Mouse (Mus musculus): ENCODE results near the gene Tmem132b. TPM values are rescaled to one million over a fixed set of nuclear protein-coding genes. Genes with fewer than 3 reads are reported as not detected.

Gene Tmem132b
- polyA plus RNA-seq, 1 experiment from 2014 or later: 0.74 TPM

DNA sequence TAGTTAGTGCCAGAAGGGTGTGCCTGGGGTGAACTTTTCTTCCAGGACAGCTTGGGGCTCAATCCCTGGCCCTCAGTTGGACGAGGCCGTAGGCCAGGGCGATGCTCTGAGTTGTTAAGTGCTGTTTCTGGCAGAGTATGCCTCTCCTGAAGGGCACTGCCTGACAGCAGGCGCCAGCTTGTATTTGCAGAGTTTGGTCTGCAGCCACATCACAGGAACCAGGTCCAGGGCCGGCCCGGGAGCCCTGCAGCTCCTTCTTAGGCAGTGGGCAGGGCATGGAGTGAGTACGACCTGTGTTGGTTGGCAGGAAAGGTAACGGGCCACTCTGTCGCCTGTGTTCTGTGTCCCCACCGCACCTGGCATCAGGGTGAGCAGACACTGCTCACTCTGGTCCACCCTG lies 40.5 kb upstream of the Tmem132b start:
- Histone ChIP-seq H3K9me3 (ENCODE audit: control insufficient read depth, low read length) (no peaks in the 10 kb centered on the region), H3K4me2 (replicated peaks; ENCODE audit: low read depth, low read length) (no peak overlapping the region), H3K27ac (ENCODE audit: low read depth, low read length) (peak overlapping the region; percentile 30; the same call in 1 of the 2 replicates), H3K36me3 (ENCODE audit: control insufficient read depth, insufficient read depth, low read length) (0 out of 2 replicates have a peak, but pooled peaks cover 8% of the 10 kb centered on the region), H3K9ac (ENCODE audit: low read depth, low read length) (no peak overlapping the region), H3K4me3 (ENCODE audit: low read depth, low read length) (no peak overlapping the region), H3K4me1 (replicated peaks; ENCODE audit: control insufficient read depth, insufficient read depth, low read length) (peaks cover 2% of the 10 kb centered on the region; the same call in 1 of the 2 replicates), H3K27me3 (ENCODE audit: control insufficient read depth, insufficient read depth, low read length) (no peaks in the 10 kb centered on the region)
- 93% methylated on average over 10 of the region's 10 CpGs for WGBS
- ATAC-seq (ENCODE audit: low FRiP score) (no peak), DNase-seq (ENCODE audit: low spot score) (no peak)

DNA sequence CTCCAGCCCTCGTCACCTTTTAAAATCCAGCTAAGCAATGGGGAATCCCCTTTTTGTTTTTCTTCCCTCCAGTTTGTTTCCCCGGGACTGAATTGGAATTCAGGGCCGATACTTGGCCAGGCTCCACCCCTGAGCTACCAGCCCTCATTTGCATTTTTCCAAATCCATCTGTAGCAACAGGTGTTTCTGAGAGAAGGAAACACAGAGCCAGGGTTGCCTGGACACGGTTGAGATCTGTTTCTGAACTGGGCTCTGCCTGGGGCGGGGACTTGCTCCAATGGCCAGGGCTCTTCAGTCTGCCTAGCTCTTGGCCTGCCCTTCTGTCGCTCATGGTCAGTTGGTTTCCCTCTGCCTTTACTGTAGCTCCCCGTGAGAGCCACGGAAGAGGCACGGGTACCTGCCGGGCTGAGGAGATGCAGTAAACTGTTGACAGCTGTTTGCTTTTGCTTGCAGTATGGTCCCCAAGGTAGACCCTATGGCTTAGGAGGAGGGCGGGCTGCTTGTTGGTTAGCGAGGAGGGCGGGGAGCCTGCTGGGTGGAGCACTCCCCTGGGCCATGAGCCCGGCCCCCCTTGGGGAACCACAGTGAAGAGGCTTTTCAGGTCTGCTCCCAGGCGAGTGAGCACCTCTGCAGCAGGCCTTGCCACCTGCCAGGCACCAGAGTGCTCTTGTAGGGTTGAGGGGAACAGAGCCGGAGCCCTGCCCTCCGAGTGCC lies 39.0 kb upstream of the Tmem132b start:
- Histone ChIP-seq H3K4me3 (ENCODE audit: low read depth, low read length) (no peak overlapping the region), H3K27me3 (ENCODE audit: control insufficient read depth, insufficient read depth, low read length) (no peaks in the 10 kb centered on the region), H3K4me1 (replicated peaks; ENCODE audit: control insufficient read depth, insufficient read depth, low read length) (peaks cover 2% of the 10 kb centered on the region; the same call in 1 of the 2 replicates), H3K4me2 (replicated peaks; ENCODE audit: low read depth, low read length) (no peak overlapping the region), H3K9ac (ENCODE audit: low read depth, low read length) (no peak overlapping the region), H3K9me3 (ENCODE audit: control insufficient read depth, low read length) (no peaks in the 10 kb centered on the region), H3K36me3 (ENCODE audit: control insufficient read depth, insufficient read depth, low read length) (0 out of 2 replicates have a peak, but pooled peaks cover 8% of the 10 kb centered on the region), H3K27ac (ENCODE audit: low read depth, low read length) (no peak overlapping the region)
- DNase-seq (ENCODE audit: low spot score) (no peak), ATAC-seq (ENCODE audit: low FRiP score) (no peak)
- 65% methylated on average over 17 of the region's 17 CpGs for WGBS

DNA sequence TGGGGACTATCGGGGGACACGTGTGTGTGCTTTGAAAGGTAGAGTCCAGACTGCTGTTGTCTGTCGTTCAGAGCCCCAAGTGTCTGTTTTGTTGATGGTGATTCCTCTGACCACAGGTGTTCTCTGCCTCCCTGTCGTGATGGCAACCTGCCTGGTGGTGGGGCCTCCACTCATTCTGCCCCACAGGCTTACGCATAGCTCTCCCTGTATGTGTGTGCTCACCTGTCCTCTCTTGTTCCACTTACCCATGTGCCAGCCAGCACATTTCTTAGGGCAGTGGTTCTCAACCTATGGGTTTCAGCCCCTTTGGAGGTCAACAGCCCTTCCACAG lies 38.5 kb upstream of the Tmem132b start:
- Histone ChIP-seq H3K27me3 (ENCODE audit: control insufficient read depth, insufficient read depth, low read length) (no peaks in the 10 kb centered on the region), H3K27ac (ENCODE audit: low read depth, low read length) (no peak overlapping the region), H3K9ac (ENCODE audit: low read depth, low read length) (no peak overlapping the region), H3K9me3 (ENCODE audit: control insufficient read depth, low read length) (no peaks in the 10 kb centered on the region), H3K36me3 (ENCODE audit: control insufficient read depth, insufficient read depth, low read length) (0 out of 2 replicates have a peak, but pooled peaks cover 7% of the 10 kb centered on the region), H3K4me2 (replicated peaks; ENCODE audit: low read depth, low read length) (no peak overlapping the region), H3K4me3 (ENCODE audit: low read depth, low read length) (no peak overlapping the region), H3K4me1 (replicated peaks; ENCODE audit: control insufficient read depth, insufficient read depth, low read length) (peaks cover under 1% of the 10 kb centered on the region; the same call in 1 of the 2 replicates)
- 61% methylated on average over 5 of the region's 5 CpGs for WGBS
- ATAC-seq (ENCODE audit: low FRiP score) (no peak), DNase-seq (ENCODE audit: low spot score) (no peak)

GRCm38 (mm10) chr5:125495655-125496054 lies 35.9 kb upstream of the Tmem132b start:
- 94% methylated on average over 10 of the region's 10 CpGs for WGBS
- H3K4me2 ChIP-seq (replicated peaks; ENCODE audit: low read depth, low read length): no peak overlapping the region
- no peak for ATAC-seq (ENCODE audit: low FRiP score)
- no peaks in the 10 kb centered on the region for H3K4me1 ChIP-seq (replicated peaks; ENCODE audit: control insufficient read depth, insufficient read depth, low read length)
- H3K27me3 ChIP-seq (ENCODE audit: control insufficient read depth, insufficient read depth, low read length): no peaks in the 10 kb centered on the region
- no peak overlapping the region for H3K27ac ChIP-seq (ENCODE audit: low read depth, low read length)
- no peak for DNase-seq (ENCODE audit: low spot score)
- 0 out of 2 replicates have a peak, but pooled peaks cover 3% of the 10 kb centered on the region for H3K36me3 ChIP-seq (ENCODE audit: control insufficient read depth, insufficient read depth, low read length)
- no peaks in the 10 kb centered on the region for H3K9me3 ChIP-seq (ENCODE audit: control insufficient read depth, low read length)
- no peak overlapping the region for H3K9ac ChIP-seq (ENCODE audit: low read depth, low read length)
- no peak overlapping the region for H3K4me3 ChIP-seq (ENCODE audit: low read depth, low read length)

DNA sequence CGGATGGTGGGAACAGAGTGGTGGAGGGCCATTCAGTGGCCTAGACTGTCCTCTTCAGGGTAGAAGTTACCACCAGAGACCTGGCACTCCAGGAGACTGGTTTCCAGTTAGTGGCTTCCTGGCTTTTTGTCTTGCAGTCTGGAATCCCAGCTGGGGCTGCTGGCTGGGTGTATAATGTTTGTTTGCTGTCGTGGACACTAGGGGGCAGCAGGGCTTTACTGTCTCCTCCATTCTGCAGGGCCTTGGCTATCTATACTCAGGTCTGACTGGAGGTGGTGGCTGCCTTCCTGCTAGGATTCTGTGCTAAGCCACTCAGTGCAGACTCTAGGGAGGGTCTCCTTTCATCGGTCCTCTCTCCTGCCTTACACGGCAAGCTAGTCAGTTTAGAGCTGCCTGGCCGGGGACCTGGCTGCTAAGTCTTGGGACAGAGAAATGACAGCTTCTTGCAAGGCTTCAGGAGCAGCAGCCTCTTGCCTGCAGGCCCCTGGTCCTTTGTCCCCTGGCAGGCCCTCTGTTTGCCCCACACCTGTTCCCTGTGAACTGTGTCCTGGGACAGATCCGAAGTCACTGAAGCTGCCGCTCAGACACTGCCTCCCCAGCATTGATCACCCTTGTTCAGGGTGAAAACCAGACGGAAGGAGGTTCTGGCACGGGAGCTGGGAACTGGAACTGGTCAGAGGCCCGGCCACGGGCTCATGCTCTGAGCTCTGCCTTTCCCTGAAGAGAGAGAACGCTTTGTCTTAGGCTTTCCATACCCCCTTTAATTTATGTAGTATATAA lies 33.6 kb upstream of the Tmem132b start:
- WGBS: 64% methylated on average over 12 of the region's 12 CpGs

GRCm38 (mm10) chr5:125501505-125501904 lies 30.1 kb upstream of the Tmem132b start:
- peaks cover 2% of the 10 kb centered on the region; the same call in 1 of the 2 replicates for H3K36me3 ChIP-seq (ENCODE audit: control insufficient read depth, insufficient read depth, low read length)
- WGBS: 86% methylated on average over 6 of the region's 6 CpGs
- DNase-seq (ENCODE audit: low spot score): no peak

More for the DNA sequence above, 33.6 kb upstream of the Tmem132b start:
- Histone ChIP-seq H3K27ac (ENCODE audit: low read depth, low read length) (no peak overlapping the region), H3K9me3 (ENCODE audit: control insufficient read depth, low read length) (no peaks in the 10 kb centered on the region), H3K4me2 (replicated peaks; ENCODE audit: low read depth, low read length) (no peak overlapping the region), H3K4me3 (ENCODE audit: low read depth, low read length) (no peak overlapping the region), H3K36me3 (ENCODE audit: control insufficient read depth, insufficient read depth, low read length) (no peaks in the 10 kb centered on the region), H3K9ac (ENCODE audit: low read depth, low read length) (no peak overlapping the region), H3K4me1 (replicated peaks; ENCODE audit: control insufficient read depth, insufficient read depth, low read length) (no peaks in the 10 kb centered on the region), H3K27me3 (ENCODE audit: control insufficient read depth, insufficient read depth, low read length) (no peaks in the 10 kb centered on the region)
- DNase-seq (ENCODE audit: low spot score) (peak; percentile 82), ATAC-seq (ENCODE audit: low FRiP score) (peak; percentile 73)

DNA sequence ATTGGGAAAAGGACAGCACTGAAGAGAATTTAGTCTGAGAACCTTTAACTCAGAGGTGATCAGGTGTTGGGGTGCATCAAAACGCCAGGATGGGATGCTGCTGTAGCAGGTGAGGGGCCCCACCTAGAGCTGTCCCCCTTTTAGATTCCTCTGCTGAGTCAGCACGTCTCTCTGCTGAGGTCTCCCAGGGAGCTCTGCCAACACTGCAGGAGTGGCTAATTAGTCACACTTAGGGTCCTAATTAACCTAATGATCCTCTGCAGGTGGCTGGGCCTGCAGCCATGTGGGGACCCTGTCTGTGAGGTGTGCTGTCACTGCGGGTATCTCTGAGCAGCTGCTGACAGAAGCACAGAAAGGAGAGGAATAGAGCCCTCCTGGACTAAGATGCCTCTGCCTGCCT lies 29.4 kb upstream of the Tmem132b start:
- no peak for ATAC-seq (ENCODE audit: low FRiP score)
- H3K4me3 ChIP-seq (ENCODE audit: low read depth, low read length): no peak overlapping the region
- H3K4me2 ChIP-seq (replicated peaks; ENCODE audit: low read depth, low read length): no peak overlapping the region
- peaks cover 2% of the 10 kb centered on the region; the same call in 1 of the 2 replicates for H3K36me3 ChIP-seq (ENCODE audit: control insufficient read depth, insufficient read depth, low read length)
- H3K27me3 ChIP-seq (ENCODE audit: control insufficient read depth, insufficient read depth, low read length): no peaks in the 10 kb centered on the region
- no peaks in the 10 kb centered on the region for H3K4me1 ChIP-seq (replicated peaks; ENCODE audit: control insufficient read depth, insufficient read depth, low read length)
- no peaks in the 10 kb centered on the region for H3K9me3 ChIP-seq (ENCODE audit: control insufficient read depth, low read length)
- H3K27ac ChIP-seq (ENCODE audit: low read depth, low read length): no peak overlapping the region
- H3K9ac ChIP-seq (ENCODE audit: low read depth, low read length): no peak overlapping the region
- DNase-seq (ENCODE audit: low spot score): no peak
- WGBS: 56% methylated on average over 3 of the region's 3 CpGs

More at GRCm38 (mm10) chr5:125501505-125501904, 30.1 kb upstream of the Tmem132b start:
- Histone ChIP-seq H3K4me1 (replicated peaks; ENCODE audit: control insufficient read depth, insufficient read depth, low read length) (no peaks in the 10 kb centered on the region), H3K27me3 (ENCODE audit: control insufficient read depth, insufficient read depth, low read length) (no peaks in the 10 kb centered on the region), H3K4me3 (ENCODE audit: low read depth, low read length) (no peak overlapping the region), H3K9me3 (ENCODE audit: control insufficient read depth, low read length) (no peaks in the 10 kb centered on the region), H3K4me2 (replicated peaks; ENCODE audit: low read depth, low read length) (no peak overlapping the region), H3K27ac (ENCODE audit: low read depth, low read length) (no peak overlapping the region), H3K9ac (ENCODE audit: low read depth, low read length) (no peak overlapping the region)
- ATAC-seq (ENCODE audit: low FRiP score): no peak

DNA sequence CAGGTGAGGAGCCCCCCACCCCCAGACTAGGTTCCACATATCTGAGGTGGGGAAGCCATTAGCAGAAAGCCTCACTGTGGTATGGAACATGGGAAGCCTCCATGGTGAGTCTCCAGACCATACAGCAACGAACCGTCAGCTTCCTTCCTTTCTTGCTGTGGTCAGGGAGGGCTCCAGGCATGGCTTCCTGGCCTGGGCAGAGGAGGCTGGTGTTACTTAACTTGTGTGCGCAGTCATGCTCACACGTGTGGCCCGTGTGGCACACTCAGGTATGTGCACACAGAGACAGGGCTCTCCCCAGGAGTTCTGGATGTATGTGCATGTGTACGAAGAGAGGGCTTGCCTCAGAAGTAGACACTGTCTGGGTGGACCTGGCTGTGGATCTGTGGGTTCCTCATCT lies 27.9 kb upstream of the Tmem132b start:
- Histone ChIP-seq H3K4me1 (replicated peaks; ENCODE audit: control insufficient read depth, insufficient read depth, low read length) (no peaks in the 10 kb centered on the region), H3K4me3 (ENCODE audit: low read depth, low read length) (no peak overlapping the region), H3K27ac (ENCODE audit: low read depth, low read length) (no peak overlapping the region), H3K4me2 (replicated peaks; ENCODE audit: low read depth, low read length) (no peak overlapping the region), H3K9me3 (ENCODE audit: control insufficient read depth, low read length) (no peaks in the 10 kb centered on the region), H3K27me3 (ENCODE audit: control insufficient read depth, insufficient read depth, low read length) (no peaks in the 10 kb centered on the region), H3K36me3 (ENCODE audit: control insufficient read depth, insufficient read depth, low read length) (peaks cover 2% of the 10 kb centered on the region; the same call in 1 of the 2 replicates), H3K9ac (ENCODE audit: low read depth, low read length) (no peak overlapping the region)
- WGBS: 92% methylated on average over 6 of the region's 6 CpGs
- ATAC-seq (ENCODE audit: low FRiP score) (no peak), DNase-seq (ENCODE audit: low spot score) (no peak)

Data from hindbrain, embryonic 11.5 days (tissue).